Mouse (Mus musculus): ENCODE data around the gene Mrtfa.

- TF ChIP-seq CTCF (IDR thresholded peaks at IDR 0.05; ENCODE audit: low read depth, low read length) (no peak), POLR2A (IDR thresholded peaks at IDR 0.05; ENCODE audit: insufficient read depth, low read length) (no peak)
Measured at GRCm38 (mm10) chr15:81164560-81165310, 25.8 kb downstream of the Mrtfa start.

All from ES-Bruce4 (cell line).